22 mouse cellular contexts compared by ENCODE assay signal in genomic region chr11:57682589-57682988, GRCm38 (mm10). TPM values are rescaled to one million over a fixed set of nuclear protein-coding genes. Genes with fewer than 3 reads are reported as not detected.
DNase-seq lines count a peak whose midpoint lies in the region; ATAC-seq and TF ChIP-seq lines count a peak whose summit lies in the region.
"Had no signal": no experiment of that assay in that cellular context is flagged by ENCODE, and none has a peak within 500 bp of the region (broad histone marks: within the 10 kb centered on the region; RNA-seq: fewer than 3 reads in every experiment).

No protein-coding gene starts in this region.

- no peak overlapping the region for H3K27ac ChIP-seq in limb, embryonic 14.5 days (replicated peaks; ENCODE audit: low read depth, low read length)
- H3K27ac ChIP-seq in limb, embryonic 10.5 days = no peak overlapping the region
- H3K27ac ChIP-seq in embryonic facial prominence, embryonic 14.5 days (replicated peaks; ENCODE audit: low read depth, low read length) = no peak overlapping the region
- no peak overlapping the region for H3K27ac ChIP-seq in kidney, embryonic 15.5 days
- H3K27ac ChIP-seq: embryonic facial prominence, embryonic 15.5 days; hindbrain, embryonic 12.5 days; left cerebral cortex, adult 2 months; liver, embryonic 12.5 days had no signal

- no peak for TF ChIP-seq POLR2A in limb, embryonic 14.5 days (IDR thresholded peaks at IDR 0.05; ENCODE audit: borderline replicate concordance, extremely low read depth, insufficient read depth, insufficient read length)

- no peaks in the 10 kb centered on the region for H3K9me3 ChIP-seq in limb, embryonic 14.5 days (ENCODE audit: control insufficient read depth, low read length)
- H3K9me3 ChIP-seq in limb, embryonic 10.5 days (replicated peaks) = no peaks in the 10 kb centered on the region
- 0 out of 2 replicates have a peak, but pooled peaks cover 7% of the 10 kb centered on the region for H3K9me3 ChIP-seq in embryonic facial prominence, embryonic 14.5 days (ENCODE audit: control insufficient read depth, low read length)
- no peaks in the 10 kb centered on the region for H3K9me3 ChIP-seq in kidney, embryonic 15.5 days (replicated peaks)
- H3K9me3 ChIP-seq: embryonic facial prominence, embryonic 15.5 days; heart, embryonic 12.5 days; hindbrain, embryonic 12.5 days; liver, embryonic 12.5 days; neural tube, embryonic 13.5 days had no signal

- no peak overlapping the region for H3K4me2 ChIP-seq in limb, embryonic 14.5 days (replicated peaks; ENCODE audit: low read depth, low read length, severe bottlenecking)
- no peak overlapping the region for H3K4me2 ChIP-seq in embryonic facial prominence, embryonic 14.5 days (ENCODE audit: low read depth, low read length)
- no peak overlapping the region for H3K4me2 ChIP-seq in kidney, embryonic 15.5 days
- H3K4me2 ChIP-seq: embryonic facial prominence, embryonic 15.5 days; heart, embryonic 12.5 days; hindbrain, embryonic 12.5 days; liver, embryonic 12.5 days; neural tube, embryonic 13.5 days had no signal

- H3K27me3 ChIP-seq in limb, embryonic 14.5 days (ENCODE audit: control insufficient read depth, insufficient read depth, low read length) = no peaks in the 10 kb centered on the region
- 0 out of 2 replicates have a peak, but pooled peaks cover 3% of the 10 kb centered on the region for H3K27me3 ChIP-seq in limb, embryonic 10.5 days (ENCODE audit: low read depth, poor library complexity, severe bottlenecking)
- H3K27me3 ChIP-seq in embryonic facial prominence, embryonic 14.5 days (replicated peaks; ENCODE audit: control insufficient read depth, insufficient read depth, low read length) = no peaks in the 10 kb centered on the region
- no peaks in the 10 kb centered on the region for H3K27me3 ChIP-seq in kidney, embryonic 15.5 days
- H3K27me3 ChIP-seq: embryonic facial prominence, embryonic 15.5 days; heart, embryonic 12.5 days; liver, embryonic 12.5 days had no signal

- peak; percentile 64; the same call in 1 of the 2 replicates for ATAC-seq in limb, embryonic 14.5 days (ENCODE audit: low FRiP score, low read depth)
- peak; percentile 32; the same call in 1 of the 2 replicates for ATAC-seq in embryonic facial prominence, embryonic 14.5 days (ENCODE audit: low read depth)
- ATAC-seq in kidney, embryonic 15.5 days (replicated peaks; ENCODE audit: low FRiP score) = no peak
- ATAC-seq: forebrain, embryonic 16.5 days; liver, embryonic 12.5 days had no signal

- no peak overlapping the region for H3K4me3 ChIP-seq in limb, embryonic 14.5 days (replicated peaks; ENCODE audit: low read length)
- no peak overlapping the region for H3K4me3 ChIP-seq in limb, embryonic 10.5 days
- no peak overlapping the region for H3K4me3 ChIP-seq in embryonic facial prominence, embryonic 14.5 days (ENCODE audit: low read depth, low read length)
- H3K4me3 ChIP-seq in kidney, embryonic 15.5 days (replicated peaks) = no peak overlapping the region
- H3K4me3 ChIP-seq: embryonic facial prominence, embryonic 15.5 days; heart, embryonic 12.5 days; hindbrain, embryonic 12.5 days; left cerebral cortex, adult 2 months; liver, embryonic 12.5 days; neural tube, embryonic 13.5 days had no signal

- H3K9ac ChIP-seq in limb, embryonic 14.5 days (ENCODE audit: low read depth, low read length, severe bottlenecking) = no peak overlapping the region
- H3K9ac ChIP-seq in embryonic facial prominence, embryonic 14.5 days (ENCODE audit: low read depth, low read length) = no peak overlapping the region
- H3K9ac ChIP-seq in kidney, embryonic 15.5 days = no peak overlapping the region
- H3K9ac ChIP-seq: embryonic facial prominence, embryonic 15.5 days; heart, embryonic 12.5 days; hindbrain, embryonic 12.5 days; liver, embryonic 12.5 days; neural tube, embryonic 13.5 days had no signal

- H3K36me3 ChIP-seq in limb, embryonic 14.5 days (ENCODE audit: control insufficient read depth, insufficient read depth, low read length) = peaks cover 3% of the 10 kb centered on the region; the same call in 1 of the 2 replicates
- H3K36me3 ChIP-seq in limb, embryonic 10.5 days = peaks cover 9% of the 10 kb centered on the region; the same call in 1 of the 2 replicates
- H3K36me3 ChIP-seq in embryonic facial prominence, embryonic 14.5 days (ENCODE audit: control insufficient read depth, insufficient read depth, low read length) = no peaks in the 10 kb centered on the region
- H3K36me3 ChIP-seq in kidney, embryonic 15.5 days = peaks cover 6% of the 10 kb centered on the region; the same call in 1 of the 2 replicates
- H3K36me3 ChIP-seq: embryonic facial prominence, embryonic 15.5 days; heart, embryonic 12.5 days; hindbrain, embryonic 12.5 days; neural tube, embryonic 13.5 days had no signal

- 48% methylated on average over 7 of the region's 7 CpGs for WGBS in limb, embryonic 14.5 days
- WGBS in limb, embryonic 10.5 days = 67% methylated on average over 7 of the region's 7 CpGs
- 48% methylated on average over 7 of the region's 7 CpGs for WGBS in embryonic facial prominence, embryonic 14.5 days
- 58% methylated on average over 7 of the region's 7 CpGs for WGBS in kidney, embryonic 15.5 days

- H3K4me1 ChIP-seq in limb, embryonic 14.5 days (ENCODE audit: control insufficient read depth, insufficient read depth, low read length) = peaks cover 22% of the 10 kb centered on the region
- peaks cover 67% of the 10 kb centered on the region for H3K4me1 ChIP-seq in limb, embryonic 10.5 days
- peaks cover 14% of the 10 kb centered on the region for H3K4me1 ChIP-seq in embryonic facial prominence, embryonic 14.5 days (ENCODE audit: control insufficient read depth, insufficient read depth, low read length)
- peaks cover 66% of the 10 kb centered on the region for H3K4me1 ChIP-seq in kidney, embryonic 15.5 days

- DNase-seq in limb, embryonic 14.5 days (ENCODE audit: low spot score) = no peak
- no peak for DNase-seq in limb, embryonic 10.5 days (ENCODE audit: low spot score)
- DNase-seq in embryonic facial prominence, embryonic 14.5 days (ENCODE audit: low spot score) = peak; percentile 62
- DNase-seq in retina, embryonic 14.5 days (ENCODE audit: low spot score) = peak; percentile 27
- peak; percentile 61 for DNase-seq in yolk sac, embryonic 10.5 days (ENCODE audit: low spot score)
- no peak for DNase-seq in layer of hippocampus, postnatal 36 days
- DNase-seq: adrenal gland, postnatal 36 days; cerebellum, adult 18-20 months; cerebellum, postnatal 25 days; heart, postnatal 14 days; kidney, postnatal 14 days; lung, adult 2 months; lung, postnatal 4 days; right cerebral cortex, postnatal 4 days had no signal

RNA-seq across cellular contexts. Expression of gene Galnt10, which starts 37.3 kb away (rescaled TPM):
- 26.5 and 30.3 TPM in 2 replicates for polyA plus RNA-seq in limb, embryonic 14.5 days (2012; rRNA removed)
- 24.4 and 27.5 TPM in 2 replicates for polyA plus RNA-seq in limb, embryonic 14.5 days (2014; fragmentation: Nextera tagmentation; extraction: Ambion mirVana)
- 20.3 and 22.3 TPM in 2 replicates for polyA plus RNA-seq in limb, embryonic 10.5 days (2016; fragmentation: Nextera tagmentation; extraction: Ambion mirVana)
- 19.7 and 22.5 TPM in 2 replicates for polyA plus RNA-seq in embryonic facial prominence, embryonic 14.5 days (2014; fragmentation: Nextera tagmentation; extraction: Ambion mirVana)
- polyA plus RNA-seq in kidney, embryonic 15.5 days (2015; fragmentation: Nextera tagmentation; extraction: Ambion mirVana) = 22.3 and 23.6 TPM in 2 replicates
- total RNA-seq in layer of hippocampus, postnatal 36 days (2021) = 1 to 10 TPM; 6.9 to 7.3 TPM

Comparison
In these comparisons a context has a peak if more than half of its experiments do, and no peak if none do; other contexts are left out.
1. DNase-seq: peak in embryonic facial prominence, embryonic 14.5 days (single experiment), retina, embryonic 14.5 days (single experiment) and yolk sac, embryonic 10.5 days (single experiment); none in limb, embryonic 14.5 days (single experiment), limb, embryonic 10.5 days (single experiment) and layer of hippocampus, postnatal 36 days (0 of 2).